Mouse (Mus musculus) midbrain, embryonic 16.5 days (tissue): ENCODE measurements at regions not wholly inside any gene's neighbourhood (a gene's known extent, or its start where the extent isn't known, plus 50 kb on each side); places are given as distances from the start of the nearest gene placed in this dataset.

ENCODE experiments used
- ATAC-seq: fragments of 200-750 bp; cut with Nextera tagmentation; 2 replicates; pipeline ENCODE4 v1.8.0; 2017; ENCODE audit warnings: moderate TSS enrichment
- H3K27ac ChIP-seq: fragments of 300-500 bp; sonication (generic); 2 replicates; pipeline ENCODE4 v1.5.1; 2014; ENCODE audit warnings: mild to moderate bottlenecking, low read length, mixed read lengths
- H3K27me3 ChIP-seq: fragments of 300-500 bp; sonication (generic); 2 replicates; pipeline ENCODE4 v1.6.1; 2014; ENCODE audit warnings: low read depth, low read length, mixed read lengths; ENCODE audit not compliant: control insufficient read depth, insufficient read depth
- H3K36me3 ChIP-seq: fragments of 300-500 bp; sonication (generic); 2 replicates; pipeline ENCODE4 v1.6.1; 2014; ENCODE audit warnings: mild to moderate bottlenecking, low read length, moderate library complexity, mixed read lengths; ENCODE audit not compliant: control insufficient read depth, insufficient read depth
- H3K4me1 ChIP-seq: fragments of 300-500 bp; sonication (generic); 2 replicates; pipeline ENCODE4 v1.6.1; 2014; ENCODE audit warnings: mild to moderate bottlenecking, low read length, mixed read lengths; ENCODE audit not compliant: control insufficient read depth, insufficient read depth
- H3K4me2 ChIP-seq: fragments of 300-500 bp; sonication (generic); 2 replicates; pipeline ENCODE4 v1.6.1; 2014; ENCODE audit warnings: mild to moderate bottlenecking, low read length, mixed read lengths
- H3K4me3 ChIP-seq: fragments of 300-500 bp; sonication (generic); 2 replicates; pipeline ENCODE4 v1.5.1; 2014; ENCODE audit warnings: low read depth, mild to moderate bottlenecking, low read length, moderate library complexity, mixed read lengths
- H3K9ac ChIP-seq: fragments of 300-500 bp; sonication (generic); 2 replicates; pipeline ENCODE4 v1.6.1; 2014; ENCODE audit warnings: low read depth, low read length, mixed read lengths
- H3K9me3 ChIP-seq: fragments of 300-500 bp; sonication (generic); replicated peaks from 2 replicates; pipeline ENCODE4 v1.6.1; 2014; ENCODE audit warnings: mild to moderate bottlenecking, low read length, mixed read lengths; ENCODE audit not compliant: control insufficient read depth, poor library complexity, severe bottlenecking
- WGBS: fragments of 180-500 bp; shearing (Covaris S2); extraction: QIAGEN DNeasy Blood & Tissue Kit; methylation state at CpG from one replicate; pipeline ENCODE4 v1.1.7; 2014; 5-methylcytosine and 5-hydroxymethylcytosine counted together

DNA sequence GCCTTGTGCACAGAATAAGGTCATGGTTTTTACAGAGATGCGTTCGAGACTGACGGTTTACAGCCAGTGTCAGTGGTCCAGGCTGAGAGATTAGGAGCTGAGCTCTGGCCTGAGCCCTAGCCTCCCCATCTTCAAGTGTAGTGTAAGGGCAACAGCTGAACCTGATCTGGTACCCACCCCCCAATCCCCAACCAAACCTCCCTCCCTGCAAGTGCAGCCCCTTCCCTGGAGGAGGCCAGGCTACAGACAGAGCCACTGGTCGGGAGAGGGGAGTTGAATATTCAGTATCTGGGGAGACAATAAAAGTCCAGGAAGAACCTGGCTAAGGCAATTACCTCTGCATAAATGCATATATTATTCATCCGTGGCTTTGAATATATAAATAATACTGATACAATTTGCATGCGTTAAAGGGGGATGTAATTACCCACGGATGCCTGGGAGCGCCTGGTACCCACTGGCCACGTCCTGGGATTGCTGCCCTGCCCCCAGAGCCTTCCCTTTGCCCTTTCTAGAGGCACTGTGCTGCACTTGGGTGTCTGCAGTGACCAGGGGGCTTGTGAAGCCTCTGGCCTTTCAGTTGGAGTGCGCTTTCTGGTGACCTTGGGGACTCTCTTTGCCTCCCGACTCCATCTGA is 95.5 kb upstream of the Mvb12b start:
- H3K9me3 ChIP-seq = no peaks in the 10 kb centered on the region
- H3K27ac ChIP-seq = peak overlapping the region; percentile 56; the same call in 1 of the 2 replicates
- no peaks in the 10 kb centered on the region for H3K36me3 ChIP-seq
- H3K4me2 ChIP-seq = no peak overlapping the region
- no peaks in the 10 kb centered on the region; the same call in 1 of the 2 replicates for H3K27me3 ChIP-seq
- H3K9ac ChIP-seq = 0 out of 2 replicates have a peak overlapping the region, but pooled peaks have one; percentile 39
- H3K4me3 ChIP-seq = no peak overlapping the region
- ATAC-seq = 0 out of 2 replicates have a peak, but pooled peaks have one; percentile 25
- H3K4me1 ChIP-seq = peaks cover 9% of the 10 kb centered on the region
- WGBS = 17% methylated on average over 11 of the region's 11 CpGs

GRCm38 (mm10) chr2:33981936-33982335 is 94.2 kb upstream of the Mvb12b start:
- H3K27ac ChIP-seq = no peak overlapping the region
- ATAC-seq = no peak

GRCm38 (mm10) chr2:33981321-33981720 is 93.6 kb upstream of the Mvb12b start:
- H3K4me1 ChIP-seq = peaks cover 9% of the 10 kb centered on the region
- no peaks in the 10 kb centered on the region for H3K36me3 ChIP-seq
- 83% methylated on average over 7 of the region's 7 CpGs for WGBS
- H3K9ac ChIP-seq = no peak overlapping the region
- no peak overlapping the region for H3K4me2 ChIP-seq
- no peaks in the 10 kb centered on the region for H3K9me3 ChIP-seq
- no peaks in the 10 kb centered on the region; the same call in 1 of the 2 replicates for H3K27me3 ChIP-seq
- no peak for ATAC-seq
- no peak overlapping the region for H3K4me3 ChIP-seq
- no peak overlapping the region for H3K27ac ChIP-seq

More at GRCm38 (mm10) chr2:33981936-33982335, 94.2 kb upstream of the Mvb12b start:
- Histone ChIP-seq H3K36me3 (no peaks in the 10 kb centered on the region), H3K9me3 (no peaks in the 10 kb centered on the region), H3K4me2 (no peak overlapping the region), H3K4me3 (no peak overlapping the region), H3K4me1 (peaks cover 9% of the 10 kb centered on the region), H3K9ac (no peak overlapping the region), H3K27me3 (no peaks in the 10 kb centered on the region; the same call in 1 of the 2 replicates)
- 44% methylated on average over 8 of the region's 8 CpGs for WGBS

- WGBS = 82% methylated on average over 10 of the region's 10 CpGs
- no peak overlapping the region for H3K27ac ChIP-seq
- H3K4me1 ChIP-seq = peaks cover 9% of the 10 kb centered on the region
- H3K9ac ChIP-seq = no peak overlapping the region
- H3K4me3 ChIP-seq = no peak overlapping the region
- H3K4me2 ChIP-seq = no peak overlapping the region
- H3K9me3 ChIP-seq = no peaks in the 10 kb centered on the region
- ATAC-seq = no peak
- H3K36me3 ChIP-seq = no peaks in the 10 kb centered on the region
- H3K27me3 ChIP-seq = no peaks in the 10 kb centered on the region; the same call in 1 of the 2 replicates
Measured at GRCm38 (mm10) chr2:33980884-33981283, 93.1 kb upstream of the Mvb12b start.

GRCm38 (mm10) chr2:33979276-33979675 is 91.5 kb upstream of the Mvb12b start:
- no peak overlapping the region for H3K27ac ChIP-seq
- peaks cover 16% of the 10 kb centered on the region for H3K4me1 ChIP-seq
- H3K4me2 ChIP-seq = no peak overlapping the region
- H3K9me3 ChIP-seq = no peaks in the 10 kb centered on the region
- no peak for ATAC-seq
- H3K27me3 ChIP-seq = no peaks in the 10 kb centered on the region; the same call in 1 of the 2 replicates
- H3K36me3 ChIP-seq = no peaks in the 10 kb centered on the region
- H3K4me3 ChIP-seq = no peak overlapping the region
- no peak overlapping the region for H3K9ac ChIP-seq

DNA sequence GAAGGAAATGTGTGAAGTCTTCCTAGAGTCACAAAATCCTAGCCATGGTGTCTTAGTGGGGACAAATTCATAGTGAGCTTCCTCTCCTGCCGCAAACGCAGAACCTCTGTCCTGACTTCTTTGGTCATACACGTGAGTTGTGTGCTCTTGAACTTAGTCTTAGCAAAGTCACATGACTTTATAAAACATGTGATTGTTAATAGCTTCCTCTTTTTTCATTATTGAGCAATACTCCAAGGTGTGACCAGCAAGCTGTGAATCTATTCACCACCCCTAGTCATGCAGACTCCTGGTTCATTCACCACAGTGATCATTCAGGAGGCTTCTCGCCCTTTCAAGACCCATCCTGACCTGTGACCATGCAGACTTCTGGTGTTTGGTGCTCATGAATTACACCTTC is 90.8 kb upstream of the Mvb12b start:
- Histone ChIP-seq H3K9ac (no peak overlapping the region), H3K9me3 (no peaks in the 10 kb centered on the region), H3K27me3 (no peaks in the 10 kb centered on the region; the same call in 1 of the 2 replicates), H3K4me3 (no peak overlapping the region), H3K4me1 (peaks cover 16% of the 10 kb centered on the region), H3K27ac (no peak overlapping the region), H3K36me3 (no peaks in the 10 kb centered on the region), H3K4me2 (no peak overlapping the region)
- WGBS = 91% methylated on average over 4 of the region's 4 CpGs
- ATAC-seq = no peak

DNA sequence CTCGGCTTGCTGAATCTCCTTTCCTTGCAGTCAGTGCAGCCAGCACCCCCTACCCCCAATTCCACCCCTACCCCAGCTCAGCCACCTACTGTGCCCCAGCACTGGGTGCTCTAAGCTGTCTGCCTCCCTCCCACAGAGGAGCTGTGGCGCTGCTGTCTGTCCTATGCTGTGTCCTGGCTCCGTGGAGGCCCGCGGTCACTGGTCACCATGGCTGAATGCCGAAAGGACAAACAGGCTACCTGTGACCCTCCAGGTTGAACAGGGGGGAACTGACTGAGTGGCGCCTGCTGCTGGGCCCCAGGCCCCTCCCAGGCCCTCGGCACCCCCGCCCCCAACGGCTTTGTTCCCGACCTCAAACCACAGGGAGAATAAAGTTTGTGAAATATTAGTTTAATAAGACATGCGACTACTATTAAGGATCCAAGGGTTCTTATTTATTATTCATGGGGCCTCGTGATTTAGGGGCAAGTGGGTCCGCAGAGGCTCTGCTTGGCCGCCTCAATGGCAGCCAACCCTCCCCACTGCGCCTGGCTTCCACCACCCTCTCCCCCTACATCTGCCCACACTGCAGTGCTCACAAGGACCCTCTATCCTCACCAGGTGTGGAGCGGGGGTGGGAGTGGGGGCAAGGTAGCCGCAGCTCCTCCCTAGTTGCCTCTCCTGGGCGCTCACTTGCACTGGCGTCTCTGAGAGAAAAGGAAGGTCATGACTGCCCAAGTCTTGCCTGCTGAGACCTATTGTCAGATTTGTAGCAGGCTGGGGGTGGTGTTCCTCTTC is 90.0 kb upstream of the Mvb12b start:
- Histone ChIP-seq H3K4me3 (no peak overlapping the region), H3K27me3 (no peaks in the 10 kb centered on the region; the same call in 1 of the 2 replicates), H3K9me3 (no peaks in the 10 kb centered on the region), H3K27ac (no peak overlapping the region), H3K4me2 (no peak overlapping the region), H3K36me3 (no peaks in the 10 kb centered on the region), H3K4me1 (peaks cover 9% of the 10 kb centered on the region), H3K9ac (no peak overlapping the region)
- 73% methylated on average over 20 of the region's 20 CpGs for WGBS
- ATAC-seq = no peak

DNA sequence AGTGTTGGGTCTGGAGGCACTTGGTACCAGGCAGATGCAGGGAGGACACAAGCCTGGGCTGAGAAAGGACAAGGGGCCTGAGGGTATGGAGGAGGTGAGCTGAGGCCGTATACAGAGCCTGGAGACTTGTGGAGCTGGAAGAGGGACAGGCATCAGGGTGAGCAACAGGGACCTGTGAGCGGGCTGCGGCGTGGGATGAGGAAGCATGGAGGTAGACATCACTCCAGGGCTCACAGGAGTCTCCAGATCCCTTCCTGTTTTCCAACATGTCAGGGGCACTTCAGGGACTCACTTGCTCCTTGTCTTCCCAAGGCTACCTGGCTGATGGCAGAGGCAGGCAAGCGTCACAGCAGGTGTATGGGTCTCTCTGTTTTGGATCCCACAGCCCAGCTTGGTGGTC is 89.4 kb upstream of the Mvb12b start:
- WGBS = 93% methylated on average over 5 of the region's 5 CpGs
- Histone ChIP-seq H3K9ac (no peak overlapping the region), H3K27ac (no peak overlapping the region), H3K4me2 (no peak overlapping the region), H3K27me3 (no peaks in the 10 kb centered on the region; the same call in 1 of the 2 replicates), H3K9me3 (no peaks in the 10 kb centered on the region), H3K4me1 (peaks cover 9% of the 10 kb centered on the region), H3K36me3 (no peaks in the 10 kb centered on the region), H3K4me3 (no peak overlapping the region)
- no peak for ATAC-seq

DNA sequence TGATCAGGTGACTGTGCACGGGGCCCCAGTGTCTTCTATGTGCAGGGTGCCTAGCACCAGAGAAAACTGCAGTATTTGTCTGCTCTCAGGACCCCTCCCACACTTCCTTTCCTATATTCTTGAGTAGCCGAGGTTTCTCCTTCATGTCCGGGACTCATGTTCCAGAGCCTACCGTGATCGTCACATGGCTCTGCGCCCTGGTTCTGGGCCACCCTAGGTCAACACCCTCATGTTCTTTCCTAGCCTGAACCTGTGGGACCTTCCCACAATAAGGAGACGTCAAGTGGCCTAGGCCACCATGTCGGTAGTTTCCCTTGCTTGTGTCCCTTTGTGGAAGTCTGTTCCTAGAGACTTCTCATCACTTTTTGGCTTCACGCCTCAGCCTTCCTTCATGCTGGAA is 88.4 kb upstream of the Mvb12b start:
- H3K27me3 ChIP-seq = no peaks in the 10 kb centered on the region; the same call in 1 of the 2 replicates
- no peaks in the 10 kb centered on the region for H3K36me3 ChIP-seq
- no peak overlapping the region for H3K4me3 ChIP-seq
- H3K27ac ChIP-seq = no peak overlapping the region
- WGBS = 91% methylated on average over 9 of the region's 9 CpGs
- no peaks in the 10 kb centered on the region for H3K9me3 ChIP-seq
- no peak overlapping the region for H3K9ac ChIP-seq
- peaks cover 9% of the 10 kb centered on the region for H3K4me1 ChIP-seq
- no peak overlapping the region for H3K4me2 ChIP-seq
- ATAC-seq = no peak
